Mouse (Mus musculus) gonadal fat pad, adult 2 months (tissue): ENCODE data around the gene Mex3d. TPM values are rescaled to one million over a fixed set of nuclear protein-coding genes. Genes with fewer than 3 reads are reported as not detected.
A peak's percentile ranks its signal among the peaks of the same experiment; 100 is the strongest.

Source experiments
- DNase-seq: peaks from one replicate; pipeline ENCODE4 v3.0.0-alpha.2; 2012; ENCODE audit warnings: low read depth
- polyA plus RNA-seq: library from polyadenylated mRNA; depleted of rRNA; stranded (reverse); fragments of >200 nt; gene quantifications from 2 replicates; pipeline ENCODE4 v1.2.3, GENCODE M21; 2012

Mex3d gene
- polyA plus RNA-seq, 1 experiment, result 13.3 TPM

DNA sequence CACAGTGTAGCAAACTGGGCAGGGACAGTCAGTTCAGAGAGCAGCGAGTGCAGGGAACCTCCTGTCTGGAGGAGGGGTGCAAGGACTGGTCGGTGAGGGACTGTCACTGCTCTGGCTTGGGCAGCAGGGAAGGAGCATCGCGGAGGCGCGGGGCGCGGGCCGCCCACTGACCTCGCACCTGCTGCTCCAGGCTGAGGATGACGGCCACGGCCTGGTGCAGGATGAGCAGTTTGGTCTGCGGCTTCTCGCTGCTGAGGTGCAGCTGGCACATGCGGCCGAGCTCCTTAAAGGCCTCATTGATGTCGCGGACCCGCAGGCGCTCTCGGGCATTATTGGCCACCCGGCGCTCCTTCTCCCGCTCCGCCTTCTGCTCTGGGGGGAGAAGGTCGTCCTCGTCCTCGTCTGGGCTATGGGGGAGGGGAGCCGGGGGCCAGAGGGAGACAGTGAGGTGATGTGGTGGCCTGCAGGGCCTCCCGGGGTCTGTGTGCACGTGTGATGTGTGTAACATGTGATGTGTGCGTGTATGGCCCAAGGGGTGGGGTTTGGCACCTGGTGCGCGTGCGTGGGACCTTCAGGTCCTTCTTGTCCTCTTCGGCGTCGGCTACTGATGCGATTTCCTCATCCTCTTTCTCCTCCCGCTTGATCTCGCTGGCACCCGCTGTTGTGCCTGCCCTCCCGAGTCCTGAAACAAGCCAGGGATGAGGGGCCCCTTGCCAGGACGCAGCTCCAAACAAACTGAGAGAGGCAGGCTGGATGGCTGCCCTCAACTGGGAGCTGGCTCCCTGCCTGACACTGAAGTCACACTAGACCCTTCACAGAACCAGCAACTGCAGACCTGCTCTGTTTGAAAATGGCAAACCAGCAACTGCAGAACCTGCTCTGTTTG is 25.4 kb upstream of the Mex3d start:
- DNase-seq, result no peak

DNA sequence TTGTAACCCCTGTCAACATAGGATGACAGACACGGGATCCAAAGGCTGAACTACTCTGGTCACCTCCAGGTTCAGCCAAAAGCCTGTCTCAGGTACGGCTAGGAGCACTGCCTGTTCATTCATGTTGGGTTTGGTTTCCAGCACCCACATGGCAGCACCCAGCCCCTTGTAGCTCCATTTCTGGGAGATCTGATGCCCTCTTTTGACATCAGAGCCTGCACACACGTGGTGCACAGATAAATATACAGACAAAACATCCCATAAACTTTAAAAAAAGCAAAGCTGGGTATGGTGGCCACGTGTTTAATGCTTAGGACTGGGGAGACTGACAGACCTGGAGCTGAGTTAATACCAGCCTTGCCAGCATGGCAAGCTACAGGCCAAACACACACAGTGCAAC is 20.5 kb upstream of the Mex3d start:
- DNase-seq, result no peak

DNA sequence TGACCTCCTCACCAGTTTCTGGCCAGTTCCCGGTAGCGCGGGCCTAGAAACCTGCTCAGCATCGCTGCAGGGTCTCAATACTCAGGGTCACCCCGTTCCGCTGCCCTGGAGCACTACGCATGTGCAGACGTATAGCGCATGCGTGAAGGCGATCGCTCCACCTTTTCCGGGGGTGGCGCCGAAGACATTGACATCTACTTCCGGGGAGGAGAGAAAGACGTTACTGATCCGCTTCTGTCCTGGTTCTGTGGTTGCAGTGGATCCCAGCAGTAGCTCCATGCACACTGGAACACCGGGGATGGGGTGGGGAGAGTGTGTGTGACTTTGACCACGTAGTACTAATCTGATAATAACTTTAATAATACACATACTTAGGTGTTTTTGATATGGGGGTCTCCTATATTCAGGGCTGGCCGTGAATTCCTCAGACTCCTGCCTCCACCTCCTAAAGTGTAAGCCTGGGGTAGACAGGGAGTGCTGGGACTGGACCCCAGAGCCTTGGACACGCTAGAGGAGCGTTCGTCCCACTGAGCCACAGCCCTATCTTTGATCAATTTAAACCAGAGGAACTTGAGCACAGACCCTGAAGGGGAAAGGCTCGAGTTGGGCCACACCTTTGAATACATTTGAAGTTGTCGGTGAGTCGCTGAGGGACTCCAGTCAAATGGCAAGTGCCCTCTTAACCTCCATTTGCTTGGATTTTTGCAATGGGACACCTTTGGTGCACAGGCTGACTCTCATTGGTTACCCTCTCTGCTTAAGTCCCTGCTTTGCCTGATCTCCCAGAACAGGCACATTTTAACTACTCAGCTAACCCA is 19.4 kb upstream of the Mex3d start, which contains the start of gene Uqcr11:
Gene Uqcr11 (minus strand): TSS at position 147 of the 818 bp plus-strand sequence.
- no peak for DNase-seq

DNA sequence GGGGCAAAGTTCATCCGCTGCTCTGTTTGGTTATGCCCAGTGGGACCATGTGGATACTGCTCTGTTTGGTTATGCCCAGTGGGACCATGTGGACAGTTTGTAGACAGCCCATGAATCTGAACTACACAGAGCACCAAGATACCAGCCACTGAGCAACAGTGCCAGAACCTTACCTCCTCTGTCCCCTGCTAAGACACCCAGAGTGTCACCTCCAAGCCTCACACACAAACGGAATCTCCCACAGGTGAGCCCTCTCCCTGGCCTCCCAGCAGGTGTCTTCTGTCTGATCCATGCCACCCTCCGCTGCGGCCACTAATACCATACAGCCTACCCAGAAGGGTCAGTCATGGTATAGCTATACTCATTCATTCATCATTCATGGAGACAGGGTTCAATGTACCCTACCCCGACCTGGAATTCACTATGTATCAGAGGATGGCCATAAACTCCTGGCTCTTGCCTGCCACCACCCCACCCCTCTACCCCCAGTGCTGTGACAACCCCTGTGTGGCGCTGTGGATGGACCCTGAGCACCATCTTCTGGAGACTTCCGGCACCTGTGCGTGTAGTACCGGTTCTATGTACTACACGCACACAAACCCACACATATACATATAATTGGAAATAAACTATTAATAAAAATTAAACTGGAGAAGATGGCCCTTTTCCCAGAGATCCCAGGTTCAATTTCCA is 18.2 kb upstream of the Mex3d start:
- no peak for DNase-seq

DNA sequence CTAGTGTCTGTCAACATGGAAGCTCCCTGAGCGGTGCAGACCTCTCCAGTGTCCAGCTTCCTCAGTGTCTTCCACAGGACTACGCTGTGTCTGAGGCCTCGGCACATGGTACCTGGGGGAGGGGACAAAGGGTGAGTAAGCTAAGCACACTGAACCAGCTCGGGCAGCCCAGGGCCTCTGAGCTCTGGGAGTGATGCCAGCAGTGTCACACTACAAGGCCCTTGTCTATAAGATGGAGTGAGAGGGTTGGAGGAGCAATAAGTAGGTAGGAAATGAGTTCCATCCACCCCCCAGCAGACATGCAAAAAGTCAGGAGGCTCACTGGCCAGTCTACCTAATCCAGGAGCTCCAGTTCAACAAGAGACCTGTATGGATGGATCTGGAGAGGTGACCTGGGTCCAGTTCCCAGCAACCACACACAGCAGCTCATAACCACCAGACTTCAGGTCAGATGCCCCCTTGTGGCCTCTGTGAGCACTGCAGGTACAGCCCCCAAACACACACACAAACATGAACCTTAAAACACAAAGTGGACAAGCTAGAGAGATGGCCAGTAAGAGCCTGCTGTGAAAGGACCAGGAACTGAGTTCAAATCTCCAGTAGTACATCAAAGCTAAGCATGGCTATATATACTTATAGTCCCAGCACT is 15.7 kb upstream of the Mex3d start:
- no peak for DNase-seq

DNA sequence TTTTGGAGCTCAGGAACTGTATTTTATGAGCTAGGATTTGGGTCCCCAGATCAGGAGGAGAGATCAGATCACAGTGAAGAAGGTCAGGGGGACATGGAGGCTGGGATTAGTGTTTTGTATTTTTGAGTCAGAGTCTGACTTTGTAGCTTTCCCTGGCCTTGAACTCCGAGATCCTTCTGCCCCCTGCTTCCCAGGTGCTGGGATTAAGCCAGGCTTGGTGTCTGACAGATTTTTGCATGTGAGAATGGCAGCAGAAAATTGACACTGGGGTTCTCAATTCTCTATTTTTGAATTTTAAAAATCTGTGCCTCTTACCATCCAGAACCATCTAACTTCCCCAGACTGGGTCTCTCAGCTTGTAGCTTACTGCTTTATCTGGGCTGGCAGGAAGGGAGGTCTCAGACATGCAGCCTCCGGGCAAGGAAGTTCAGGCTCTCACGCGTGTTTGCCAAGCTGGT is 13.3 kb upstream of the Mex3d start:
- no peak for DNase-seq

DNA sequence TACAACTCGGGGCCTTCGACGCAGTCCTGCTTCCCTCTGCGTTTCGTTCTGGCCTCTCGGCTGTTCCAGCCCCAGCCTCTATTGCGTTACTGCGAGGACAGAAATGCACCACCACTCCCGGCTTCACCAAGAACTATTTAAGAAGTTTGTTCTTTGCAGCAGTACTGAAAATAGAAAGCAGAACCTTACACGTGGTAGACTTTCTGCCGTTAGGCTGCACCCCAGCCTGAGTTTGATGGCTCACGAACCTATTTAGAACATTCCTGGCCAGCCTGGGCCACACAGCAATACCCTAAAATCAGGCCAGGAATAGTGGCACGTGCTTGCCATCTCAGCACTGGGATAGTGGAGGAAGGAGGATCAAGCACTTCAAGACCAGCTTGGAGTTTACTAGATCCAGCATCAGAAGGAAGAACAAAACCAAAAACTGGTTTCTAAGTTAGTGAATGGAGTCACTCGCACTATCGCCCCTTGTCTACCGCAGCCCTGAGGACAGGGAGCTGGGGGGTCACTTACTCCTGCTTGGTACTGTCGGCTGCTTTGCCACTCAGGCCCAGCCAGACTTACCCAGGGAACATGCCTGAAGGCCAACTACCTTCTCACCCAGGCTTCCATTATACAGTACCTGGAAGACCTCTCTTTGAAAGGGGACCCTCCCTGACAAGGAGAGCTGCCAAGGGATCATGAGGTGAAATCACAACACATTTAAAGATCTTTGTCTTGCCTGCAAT is 12.7 kb upstream of the Mex3d start:
- no peak for DNase-seq

DNA sequence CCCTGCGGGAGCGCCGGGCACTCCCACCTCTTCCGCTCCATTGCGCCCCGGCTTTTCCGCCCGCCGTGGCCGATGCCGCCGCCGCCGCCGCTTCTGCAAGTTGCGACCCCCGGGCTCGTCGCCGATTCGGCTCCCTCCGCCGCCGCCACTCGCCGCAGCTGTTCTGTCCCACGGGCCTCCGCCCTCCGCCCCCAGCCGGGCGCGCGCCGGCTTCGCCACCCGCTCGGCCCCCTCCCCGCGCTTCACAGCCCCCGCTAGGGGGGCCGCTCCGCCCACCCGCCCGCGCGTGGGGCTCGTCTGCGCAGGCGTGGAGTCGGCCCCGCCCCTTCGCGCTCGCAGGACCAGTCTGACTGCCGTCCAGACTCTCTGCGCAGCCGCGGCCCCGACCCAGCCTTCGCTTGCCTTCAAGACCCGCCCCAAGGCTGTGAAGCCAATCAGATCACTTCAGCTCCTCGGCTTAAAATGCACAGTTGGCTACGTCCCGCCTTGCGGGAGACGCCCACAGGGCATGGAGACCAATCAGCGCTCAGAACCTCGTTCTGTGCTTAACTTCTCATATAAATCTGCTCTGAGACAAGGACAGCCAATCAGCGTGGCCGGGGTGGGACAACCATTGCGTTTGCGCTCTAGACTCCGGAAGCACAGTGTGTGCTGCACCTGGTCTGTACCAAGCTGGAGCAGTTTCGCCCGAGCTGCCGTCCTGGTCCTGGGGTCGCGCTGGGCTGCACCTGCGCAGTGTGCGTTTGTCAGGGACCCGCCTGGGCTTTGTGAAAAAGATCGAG is 11.9 kb upstream of the Mex3d start, which contains the start of gene Mbd3:
Gene Mbd3 (minus strand): TSS at position 360 of the 782 bp plus-strand sequence.
- DNase-seq, result peak; percentile 99

DNA sequence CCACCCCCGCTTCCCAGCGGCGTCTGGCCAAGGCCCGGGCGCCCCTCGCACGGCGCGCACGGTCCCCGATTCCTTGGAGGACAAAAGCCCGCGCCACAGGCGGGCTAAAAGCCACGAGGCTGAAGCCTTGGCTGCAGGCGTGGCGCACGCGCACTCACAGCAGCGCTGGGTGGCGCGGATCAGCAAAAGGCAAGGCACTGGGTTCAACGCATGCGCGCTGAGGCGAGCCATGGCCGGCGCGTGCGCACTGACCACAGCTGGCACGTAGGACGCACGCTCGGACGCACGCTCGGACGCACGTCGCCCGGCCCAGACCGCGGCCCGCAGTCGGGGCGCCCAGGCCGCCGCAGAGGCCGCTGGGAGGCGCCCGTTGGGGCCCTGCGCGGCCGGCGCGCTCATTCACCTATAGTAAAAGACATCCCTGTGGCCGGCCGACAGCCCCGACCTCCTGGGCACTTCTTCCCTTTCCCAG is 11.3 kb upstream of the Mex3d start:
- no peak for DNase-seq

DNA sequence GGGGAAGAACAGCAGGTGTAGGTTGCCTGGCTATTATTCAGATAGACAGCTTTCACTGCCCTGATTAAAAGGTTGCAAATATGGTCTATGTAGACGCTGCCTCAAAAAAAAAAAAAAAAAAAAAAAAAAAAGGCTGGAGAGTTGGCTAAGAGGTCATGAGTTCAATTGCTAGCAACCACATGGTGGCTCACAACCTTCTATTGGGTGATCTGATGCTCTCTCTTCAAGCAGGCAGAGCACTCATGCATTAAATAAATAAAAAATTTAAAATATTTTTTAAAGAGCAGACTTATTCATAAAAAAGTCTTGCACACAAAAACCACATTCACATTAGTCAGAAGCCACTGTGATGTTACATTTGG is 10.7 kb upstream of the Mex3d start:
- DNase-seq, result no peak

DNA sequence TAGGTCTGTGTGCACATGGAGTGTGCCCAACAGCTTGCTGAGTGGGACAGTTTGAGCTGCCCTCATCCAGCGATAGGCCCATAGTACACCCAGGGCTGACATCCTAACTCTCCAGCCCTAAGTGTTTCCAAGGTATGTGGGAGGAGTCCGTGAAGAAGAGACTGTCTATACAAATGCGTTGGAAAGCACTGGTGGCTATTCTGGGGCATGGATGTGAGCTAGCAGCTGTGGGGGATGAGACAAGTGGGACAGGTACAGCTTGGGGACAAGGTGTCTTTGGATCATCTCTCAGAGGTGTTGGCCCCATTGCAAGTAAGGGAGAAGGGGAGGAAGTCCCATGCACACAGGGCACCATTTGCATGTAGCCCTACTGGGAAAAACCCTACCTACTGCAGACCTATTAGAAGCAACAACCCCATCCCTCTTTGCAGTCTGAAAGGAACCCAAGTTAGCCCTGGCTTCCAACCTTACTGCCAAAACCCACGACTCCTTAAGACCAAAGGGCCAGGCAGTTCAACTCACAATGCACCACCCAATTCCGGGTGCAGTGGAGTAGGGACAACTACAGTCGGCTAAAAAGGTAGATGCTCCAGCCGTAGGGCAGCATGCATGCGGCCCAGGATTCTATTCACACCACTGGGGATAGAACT is 10.2 kb upstream of the Mex3d start:
- DNase-seq, result no peak

DNA sequence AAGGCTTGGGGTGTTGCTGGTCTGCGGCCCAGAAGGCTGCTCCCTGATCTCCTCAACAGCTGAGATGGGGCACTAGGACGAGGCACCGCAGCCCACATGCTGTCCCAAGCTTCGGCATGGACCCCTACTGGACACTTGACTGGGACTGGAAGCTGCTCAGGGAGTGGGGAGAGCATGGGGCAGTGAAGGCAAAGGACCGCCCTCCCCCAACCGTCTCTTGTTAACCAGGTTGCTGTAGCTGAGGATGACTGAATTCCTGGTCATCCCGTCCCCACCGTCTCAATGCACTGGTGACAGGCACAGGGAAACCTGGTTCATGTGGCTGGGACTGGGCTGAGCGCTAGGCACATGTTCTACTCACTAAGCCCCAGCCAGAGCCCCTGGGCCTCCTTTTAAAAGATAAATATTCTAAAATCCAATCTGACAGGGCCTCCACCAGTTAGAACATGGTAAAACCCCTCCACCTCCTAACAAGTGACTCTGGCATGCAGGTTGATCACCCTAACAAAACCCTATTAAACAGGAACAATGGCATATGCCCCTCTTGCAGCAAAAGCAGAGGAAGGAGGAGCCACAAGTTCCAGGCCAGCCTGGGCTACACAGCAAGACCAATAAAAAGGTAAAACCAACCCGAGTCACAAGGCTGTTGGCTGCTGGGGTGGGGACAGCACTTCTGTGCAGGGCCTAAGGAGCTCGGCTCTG is 9.5 kb upstream of the Mex3d start:
- no peak for DNase-seq

DNA sequence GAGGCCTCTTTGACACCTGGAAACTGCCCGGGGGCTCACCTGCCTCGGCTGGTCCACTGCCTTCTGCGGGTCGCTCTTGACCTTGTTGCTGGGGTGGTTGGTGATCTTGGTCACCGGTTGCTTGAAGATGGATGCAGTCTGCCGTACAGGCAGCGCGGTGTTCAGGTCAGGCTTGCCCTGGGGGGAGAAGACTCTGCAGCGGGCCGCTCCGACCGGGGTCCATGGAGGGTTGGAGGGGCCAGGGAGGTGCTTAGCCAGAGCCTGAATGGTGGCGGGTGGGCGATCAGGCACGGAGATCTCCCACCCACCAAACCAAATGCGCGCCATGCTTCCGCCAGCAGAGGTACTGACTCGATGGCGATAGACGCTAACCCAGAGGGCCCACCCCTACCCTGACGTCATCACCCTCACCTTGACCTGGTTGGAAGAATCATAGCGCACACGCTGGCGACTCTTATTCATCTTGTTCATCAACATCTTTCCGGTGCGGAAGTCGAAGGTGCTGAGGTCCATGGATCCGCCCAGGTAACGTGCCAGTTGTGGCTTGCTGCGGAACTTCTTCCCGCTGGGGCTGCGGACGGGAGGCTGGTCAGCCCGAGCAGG is 7.7 kb upstream of the Mex3d start:
- no peak for DNase-seq

DNA sequence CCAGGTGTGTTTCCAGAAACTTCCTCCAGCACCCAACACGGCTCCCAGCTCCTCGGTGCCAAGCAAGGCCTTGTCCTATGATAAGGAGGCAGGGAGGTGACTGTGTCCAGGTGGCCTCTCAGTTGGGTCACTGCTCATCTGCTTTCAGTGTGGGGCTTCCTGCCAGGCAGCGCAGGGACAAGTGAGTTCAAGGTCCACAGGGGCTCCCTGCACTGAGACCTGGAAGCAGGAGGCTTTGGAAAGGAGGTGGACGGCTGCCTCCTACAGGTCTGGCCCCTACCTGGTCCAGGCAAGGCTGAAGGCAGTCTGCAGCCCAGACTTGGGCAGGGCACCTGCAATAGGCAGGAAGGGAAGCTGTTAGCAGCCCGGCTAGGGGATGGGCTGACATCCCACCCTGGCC is 5.2 kb upstream of the Mex3d start:
- no peak for DNase-seq

DNA sequence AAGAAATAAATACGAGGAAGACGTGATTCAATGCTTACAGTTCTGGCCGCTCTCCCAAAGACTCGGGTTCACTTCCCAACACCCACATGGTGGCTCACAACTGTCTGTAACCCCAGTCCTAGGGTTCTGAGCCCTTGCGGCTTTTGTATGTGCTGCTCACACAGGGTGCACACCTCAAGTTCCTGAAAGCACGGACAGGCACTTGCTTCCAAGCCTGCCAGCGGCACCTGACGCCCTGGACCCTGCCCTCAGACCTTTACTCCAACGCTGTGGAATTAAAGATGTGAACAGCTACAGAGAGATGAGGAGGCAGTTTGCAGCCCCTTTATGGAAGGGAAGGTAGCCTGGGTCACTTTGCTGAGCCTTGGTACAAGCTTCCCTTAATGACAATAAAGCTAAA is 3.2 kb upstream of the Mex3d start:
- no peak for DNase-seq

DNA sequence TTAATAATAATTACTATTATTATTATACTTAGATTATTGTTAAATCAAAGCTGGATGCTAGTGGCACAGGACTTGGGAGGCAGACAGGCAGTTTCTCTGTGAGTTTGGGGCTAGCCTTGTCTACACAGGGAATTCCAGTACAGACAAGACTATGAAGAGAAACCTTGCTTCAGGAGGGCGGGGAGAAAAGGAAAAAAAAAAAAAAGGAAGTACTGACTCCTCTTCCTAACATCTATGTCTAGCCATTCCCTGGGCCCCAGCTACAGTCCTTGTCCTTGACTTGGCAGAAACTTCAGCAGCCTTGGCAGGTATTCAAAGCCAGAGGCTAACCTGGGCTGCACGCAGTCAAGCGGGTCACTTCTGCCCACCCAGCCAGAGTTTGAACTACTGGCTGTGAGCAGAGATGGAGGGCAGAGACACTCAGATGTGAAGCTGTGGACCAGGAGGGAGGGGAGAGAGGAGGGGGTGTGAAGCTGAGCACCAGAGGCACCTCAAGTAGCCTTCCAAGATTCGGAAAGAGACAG is 1.8 kb upstream of the Mex3d start:
- DNase-seq, result no peak

DNA sequence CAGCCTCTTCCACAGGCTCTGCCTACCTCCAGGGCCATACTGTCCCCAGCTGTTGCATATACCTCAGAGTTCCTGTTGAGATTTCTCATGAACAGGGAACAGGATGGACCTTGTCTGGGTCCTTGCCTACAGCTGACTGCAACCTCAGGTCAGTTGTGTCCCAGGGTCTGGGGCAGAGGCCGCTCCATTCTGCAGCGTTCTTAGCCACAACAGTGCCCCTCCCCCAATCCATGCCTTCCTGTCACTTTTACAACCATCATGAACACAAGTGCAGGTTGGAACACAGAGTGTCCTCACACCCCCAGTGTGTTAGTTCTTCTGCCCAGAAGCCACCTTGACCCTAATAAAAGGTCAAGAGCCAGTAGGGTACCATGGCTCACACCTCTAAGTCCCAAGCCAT is 1.3 kb upstream of the Mex3d start:
- DNase-seq, result no peak
